Mouse (Mus musculus) MEL (cell line): ENCODE measurements around the gene Cc2d2b.

Experiments used
- CTCF ChIP-seq, 3 experiments: IDR thresholded peaks in 2 of 3; conservative IDR thresholded peaks in 1 of 3; 2 replicates each; pipeline ENCODE4 v1.5.1; 2011 to 2012; ENCODE audit warnings: low read length in 3 of 3, low read depth in 2 of 3, mild to moderate bottlenecking in 2 of 3, improper control_type of control experiment in 1 of 3, inconsistent platforms in 1 of 3, mixed read lengths in 1 of 3, moderate library complexity in 1 of 3; ENCODE audit not compliant: control insufficient read depth in 1 of 3, insufficient read depth in 1 of 3, poor library complexity in 1 of 3, severe bottlenecking in 1 of 3
- EP300 ChIP-seq, 2 experiments: IDR thresholded peaks; 2 replicates each; pipeline ENCODE4 v1.6.1; 2011; ENCODE audit warnings: improper control_type of control experiment in 2 of 2, low read length in 2 of 2, low read depth in 1 of 2, mild to moderate bottlenecking in 1 of 2
- POLR2AphosphoS2 ChIP-seq: IDR thresholded peaks from 2 replicates; pipeline ENCODE4 v1.6.1; 2011; ENCODE audit warnings: low read length, improper control_type of control experiment
- USF2 ChIP-seq, 2 experiments: IDR thresholded peaks; 2 replicates each; pipeline ENCODE4 v1.6.1; 2011 to 2012; ENCODE audit warnings: improper control_type of control experiment in 2 of 2, low read length in 2 of 2, borderline replicate concordance in 1 of 2, inconsistent platforms in 1 of 2, low read depth in 1 of 2, mild to moderate bottlenecking in 1 of 2; ENCODE audit not compliant: insufficient read depth in 1 of 2

- TF ChIP-seq EP300 (IDR thresholded peaks at IDR 0.05; ENCODE audit: low read depth in 1 of 2, low read length in 2 of 2) (no peak), CTCF (IDR thresholded peaks at IDR 0.05 in 2 of 3, conservative IDR thresholded peaks at IDR 0.05 in 1 of 3; ENCODE audit: control insufficient read depth in 1 of 3, insufficient read depth in 1 of 3, low read depth in 2 of 3, low read length in 3 of 3, poor library complexity in 1 of 3, severe bottlenecking in 1 of 3) (no peak), POLR2AphosphoS2 (no peak), USF2 (IDR thresholded peaks at IDR 0.05; ENCODE audit: borderline replicate concordance in 1 of 2, insufficient read depth in 1 of 2, low read depth in 1 of 2, low read length in 2 of 2) (no peak)
These were observed 89.7 kb downstream of the Cc2d2b start for GRCm38 (mm10) chr19:40838205-40838604.
